Mouse (Mus musculus): ENCODE measurements around the gene Cacul1. TPM values are rescaled to one million over a fixed set of nuclear protein-coding genes. Genes with fewer than 3 reads are reported as not detected.

Cacul1 gene
- total and polyA plus RNA-seq, 2 experiments from 2014 or later, result 7.1 to 22.1 TPM

DNA sequence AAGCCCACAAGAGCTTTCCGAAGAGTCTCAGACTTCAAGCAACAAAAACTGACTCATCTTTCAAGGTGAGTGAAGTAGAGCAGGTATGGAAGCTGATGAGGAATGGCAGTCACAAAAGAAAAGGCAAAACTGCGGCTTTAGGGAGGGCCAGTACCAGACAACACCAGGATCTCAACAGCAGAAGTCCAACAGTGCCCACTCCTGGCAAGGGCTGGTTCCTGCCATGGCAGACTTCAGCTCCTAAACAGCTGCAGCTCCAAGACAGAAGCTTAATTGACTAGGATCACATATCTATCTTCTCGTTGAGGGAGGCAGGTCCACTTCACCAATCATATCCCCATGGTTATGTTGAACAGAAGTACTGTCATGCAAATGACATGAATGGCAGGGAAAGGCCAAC lies 67.4 kb downstream of the Cacul1 start:
- Histone ChIP-seq H3K4me2 (ENCODE audit: low read depth, low read length) (no peak overlapping the region), H3K4me3 (ENCODE audit: low read depth, low read length) (no peak overlapping the region), H3K9ac (replicated peaks; ENCODE audit: low read depth, low read length) (no peak overlapping the region), H3K9me3 (replicated peaks; ENCODE audit: control insufficient read depth, low read length) (no peaks in the 10 kb centered on the region), H3K27ac (ENCODE audit: low read depth) (no peak overlapping the region), H3K4me1 (ENCODE audit: control insufficient read depth, insufficient read depth) (no peaks in the 10 kb centered on the region), H3K27me3 (ENCODE audit: control insufficient read depth, insufficient read depth, low read length) (no peaks in the 10 kb centered on the region), H3K36me3 (replicated peaks; ENCODE audit: control insufficient read depth, insufficient read depth, low read length) (no peaks in the 10 kb centered on the region)
- no peak for TF ChIP-seq CTCF (IDR thresholded peaks at IDR 0.05; ENCODE audit: low read depth)
- TF ChIP-seq EP300 (IDR thresholded peaks at IDR 0.05; ENCODE audit: low read depth), result no peak
- WGBS, result 48% methylated on average over 3 of the region's 3 CpGs
- DNase-seq (ENCODE audit: low spot score), result no peak
- ATAC-seq (ENCODE audit: insufficient read depth, low read depth), result no peak

DNA sequence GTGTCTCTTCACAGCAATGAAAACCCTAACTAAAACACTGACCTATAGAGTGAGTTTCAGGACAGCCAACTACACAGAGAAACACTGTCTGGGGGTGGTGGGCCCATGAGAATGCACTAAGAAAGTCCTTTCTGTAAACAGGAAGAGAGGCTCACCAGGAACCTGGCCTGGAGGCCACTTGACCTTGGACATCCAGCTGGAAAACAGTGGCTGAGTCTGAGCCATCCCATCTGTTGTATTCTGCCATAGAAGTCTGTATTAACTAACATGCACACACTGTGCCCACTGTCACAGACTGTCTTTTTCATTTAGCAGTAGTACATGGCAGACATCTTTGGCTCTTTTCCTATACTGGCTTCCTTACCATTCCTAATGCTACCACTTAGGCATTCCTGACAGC lies 80.6 kb downstream of the Cacul1 start:
- no peak overlapping the region for H3K4me3 ChIP-seq (ENCODE audit: low read depth, low read length)
- no peak for DNase-seq (ENCODE audit: low spot score)
- no peaks in the 10 kb centered on the region for H3K27me3 ChIP-seq (ENCODE audit: control insufficient read depth, insufficient read depth, low read length)
- H3K4me1 ChIP-seq (ENCODE audit: control insufficient read depth, insufficient read depth), result no peaks in the 10 kb centered on the region
- no peak overlapping the region for H3K9ac ChIP-seq (replicated peaks; ENCODE audit: low read depth, low read length)
- H3K4me2 ChIP-seq (ENCODE audit: low read depth, low read length), result no peak overlapping the region
- no peak overlapping the region for H3K27ac ChIP-seq (ENCODE audit: low read depth)
- H3K9me3 ChIP-seq (replicated peaks; ENCODE audit: control insufficient read depth, low read length), result no peaks in the 10 kb centered on the region
- no peaks in the 10 kb centered on the region for H3K36me3 ChIP-seq (replicated peaks; ENCODE audit: control insufficient read depth, insufficient read depth, low read length)
- TF ChIP-seq CTCF (IDR thresholded peaks at IDR 0.05; ENCODE audit: low read depth) (no peak), EP300 (IDR thresholded peaks at IDR 0.05; ENCODE audit: low read depth) (no peak)
- ATAC-seq (ENCODE audit: insufficient read depth, low read depth), result no peak

DNA sequence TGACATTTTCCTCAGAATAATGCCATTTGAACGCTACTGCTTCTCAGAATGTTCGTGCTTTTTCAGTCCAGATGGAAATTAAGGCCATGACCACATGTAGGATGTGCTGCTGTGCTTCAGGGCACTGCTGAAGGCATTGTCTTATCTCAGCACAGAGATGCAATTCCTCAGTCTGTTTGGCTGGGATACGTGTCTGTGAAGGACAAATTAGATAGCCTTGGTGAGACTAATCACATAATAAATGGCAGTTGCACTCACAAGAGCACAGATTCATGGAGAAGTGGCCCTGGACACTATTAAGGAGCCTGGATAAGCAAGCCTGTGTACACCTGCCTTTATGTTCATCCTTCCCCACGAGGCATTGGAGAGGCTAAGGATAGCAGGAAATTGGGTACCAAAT lies 83.7 kb downstream of the Cacul1 start:
- no peak overlapping the region for H3K27ac ChIP-seq (ENCODE audit: low read depth)
- 60% methylated on average over 4 of the region's 4 CpGs for WGBS
- no peaks in the 10 kb centered on the region for H3K27me3 ChIP-seq (ENCODE audit: control insufficient read depth, insufficient read depth, low read length)
- ATAC-seq (ENCODE audit: insufficient read depth, low read depth) (no peak), DNase-seq (ENCODE audit: low spot score) (no peak)
- TF ChIP-seq CTCF (IDR thresholded peaks at IDR 0.05; ENCODE audit: low read depth) (no peak), EP300 (IDR thresholded peaks at IDR 0.05; ENCODE audit: low read depth) (no peak)
- no peak overlapping the region for H3K4me3 ChIP-seq (ENCODE audit: low read depth, low read length)
- no peak overlapping the region for H3K4me2 ChIP-seq (ENCODE audit: low read depth, low read length)
- no peaks in the 10 kb centered on the region for H3K9me3 ChIP-seq (replicated peaks; ENCODE audit: control insufficient read depth, low read length)
- H3K36me3 ChIP-seq (replicated peaks; ENCODE audit: control insufficient read depth, insufficient read depth, low read length), result no peaks in the 10 kb centered on the region
- no peak overlapping the region for H3K9ac ChIP-seq (replicated peaks; ENCODE audit: low read depth, low read length)
- no peaks in the 10 kb centered on the region for H3K4me1 ChIP-seq (ENCODE audit: control insufficient read depth, insufficient read depth)

DNA sequence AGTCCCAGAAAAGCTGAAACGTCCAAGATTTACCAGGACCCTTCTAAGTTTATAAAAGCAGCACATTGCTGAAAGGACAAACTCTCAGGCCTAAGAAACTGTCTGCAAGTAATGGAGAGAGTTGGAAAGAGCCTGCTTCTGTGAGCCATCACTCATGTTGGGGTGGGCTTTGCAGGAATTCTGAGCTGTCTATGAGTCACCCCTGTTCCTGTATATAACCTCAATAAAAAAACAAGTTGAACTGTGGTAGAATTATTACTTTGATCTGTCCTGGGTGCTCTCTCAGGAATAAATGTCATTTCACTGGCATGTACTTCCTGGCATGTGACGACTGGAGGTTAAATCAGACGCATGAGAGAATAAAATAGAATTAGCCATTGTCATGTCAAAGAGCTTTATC lies 85.1 kb downstream of the Cacul1 start:
- ATAC-seq (ENCODE audit: insufficient read depth, low read depth) (no peak), DNase-seq (ENCODE audit: low spot score) (no peak)
- Histone ChIP-seq H3K9ac (replicated peaks; ENCODE audit: low read depth, low read length) (no peak overlapping the region), H3K27ac (ENCODE audit: low read depth) (no peak overlapping the region), H3K4me2 (ENCODE audit: low read depth, low read length) (no peak overlapping the region), H3K4me1 (ENCODE audit: control insufficient read depth, insufficient read depth) (no peaks in the 10 kb centered on the region), H3K4me3 (ENCODE audit: low read depth, low read length) (no peak overlapping the region), H3K27me3 (ENCODE audit: control insufficient read depth, insufficient read depth, low read length) (no peaks in the 10 kb centered on the region), H3K36me3 (replicated peaks; ENCODE audit: control insufficient read depth, insufficient read depth, low read length) (no peaks in the 10 kb centered on the region), H3K9me3 (replicated peaks; ENCODE audit: control insufficient read depth, low read length) (no peaks in the 10 kb centered on the region)
- 46% methylated on average over 3 of the region's 3 CpGs for WGBS
- no peak for TF ChIP-seq CTCF (IDR thresholded peaks at IDR 0.05; ENCODE audit: low read depth)
- TF ChIP-seq EP300 (IDR thresholded peaks at IDR 0.05; ENCODE audit: low read depth), result no peak

DNA sequence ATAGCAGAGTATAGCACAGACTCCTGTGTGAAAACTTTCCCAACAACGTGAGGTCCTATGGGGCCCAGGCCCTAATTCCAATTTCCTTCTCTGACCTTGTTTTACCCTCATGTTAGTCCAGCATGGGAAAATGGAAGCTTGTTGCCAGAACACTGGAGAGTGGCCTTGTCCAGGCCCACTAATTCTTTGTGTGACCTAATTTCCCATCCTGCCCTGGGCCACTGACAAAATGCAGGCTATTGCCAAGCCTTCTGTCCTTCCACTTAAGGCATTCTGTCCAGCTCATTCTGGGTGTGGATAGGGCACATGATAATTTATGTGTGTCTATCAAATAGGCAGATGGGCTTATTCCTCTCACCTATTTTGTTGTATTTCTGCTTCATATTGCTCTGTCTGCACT lies 91.3 kb downstream of the Cacul1 start:
- H3K27me3 ChIP-seq (ENCODE audit: control insufficient read depth, insufficient read depth, low read length), result no peaks in the 10 kb centered on the region
- no peak overlapping the region for H3K4me3 ChIP-seq (ENCODE audit: low read depth, low read length)
- no peaks in the 10 kb centered on the region for H3K36me3 ChIP-seq (replicated peaks; ENCODE audit: control insufficient read depth, insufficient read depth, low read length)
- 89% methylated on average over 1 of the region's 1 CpGs for WGBS
- DNase-seq (ENCODE audit: low spot score) (no peak), ATAC-seq (ENCODE audit: insufficient read depth, low read depth) (no peak)
- TF ChIP-seq EP300 (IDR thresholded peaks at IDR 0.05; ENCODE audit: low read depth) (no peak), CTCF (IDR thresholded peaks at IDR 0.05; ENCODE audit: low read depth) (no peak)
- H3K9ac ChIP-seq (replicated peaks; ENCODE audit: low read depth, low read length), result no peak overlapping the region
- H3K9me3 ChIP-seq (replicated peaks; ENCODE audit: control insufficient read depth, low read length), result no peaks in the 10 kb centered on the region
- no peak overlapping the region for H3K27ac ChIP-seq (ENCODE audit: low read depth)
- no peak overlapping the region for H3K4me2 ChIP-seq (ENCODE audit: low read depth, low read length)
- no peaks in the 10 kb centered on the region for H3K4me1 ChIP-seq (ENCODE audit: control insufficient read depth, insufficient read depth)

DNA sequence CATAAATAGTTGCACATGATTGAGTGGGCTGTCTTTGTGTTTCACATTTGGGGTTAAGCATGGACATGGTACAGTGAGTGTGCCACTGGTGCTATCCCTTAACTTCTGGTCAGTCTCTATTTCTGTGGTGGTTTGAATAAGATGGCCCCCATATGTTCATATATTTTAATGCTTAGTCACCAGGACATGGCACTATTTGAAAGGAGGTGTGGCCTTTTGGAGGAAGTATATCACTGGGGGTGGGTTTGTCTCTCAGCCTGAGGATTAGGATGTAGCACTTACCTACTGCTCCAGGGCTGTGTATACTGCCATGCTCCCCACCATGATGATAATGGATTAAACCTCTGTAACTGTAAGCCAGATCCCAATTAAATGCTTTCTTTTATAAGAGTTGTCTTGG lies 95.6 kb downstream of the Cacul1 start:
- TF ChIP-seq EP300 (IDR thresholded peaks at IDR 0.05; ENCODE audit: low read depth) (no peak), CTCF (IDR thresholded peaks at IDR 0.05; ENCODE audit: low read depth) (no peak)
- no peak overlapping the region for H3K27ac ChIP-seq (ENCODE audit: low read depth)
- no peak overlapping the region for H3K9ac ChIP-seq (replicated peaks; ENCODE audit: low read depth, low read length)
- ATAC-seq (ENCODE audit: insufficient read depth, low read depth), result no peak
- no peak overlapping the region for H3K4me2 ChIP-seq (ENCODE audit: low read depth, low read length)
- H3K36me3 ChIP-seq (replicated peaks; ENCODE audit: control insufficient read depth, insufficient read depth, low read length), result no peaks in the 10 kb centered on the region
- H3K27me3 ChIP-seq (ENCODE audit: control insufficient read depth, insufficient read depth, low read length), result no peaks in the 10 kb centered on the region
- DNase-seq (ENCODE audit: low spot score), result no peak
- H3K9me3 ChIP-seq (replicated peaks; ENCODE audit: control insufficient read depth, low read length), result no peaks in the 10 kb centered on the region
- no peaks in the 10 kb centered on the region for H3K4me1 ChIP-seq (ENCODE audit: control insufficient read depth, insufficient read depth)
- H3K4me3 ChIP-seq (ENCODE audit: low read depth, low read length), result no peak overlapping the region

Data from heart, postnatal 0 days (tissue).